9 mouse cellular contexts compared by ENCODE assay signal in genomic region chr1:75388898-75389515, GRCm38 (mm10). TPM values are rescaled to one million over a fixed set of nuclear protein-coding genes. Genes with fewer than 3 reads are reported as not detected.
DNase-seq lines count a peak whose midpoint lies in the region; ATAC-seq and TF ChIP-seq lines count a peak whose summit lies in the region.
"Had no signal": no experiment of that assay in that cellular context is flagged by ENCODE, and none has a peak within 500 bp of the region (broad histone marks: within the 10 kb centered on the region; RNA-seq: fewer than 3 reads in every experiment).

No protein-coding gene starts in this region.

- peak overlapping the region; percentile 96; the same call in 1 of the 2 replicates for H3K27ac ChIP-seq in left cerebral cortex, adult 2 months
- no peak overlapping the region for H3K27ac ChIP-seq in forebrain, embryonic 14.5 days (ENCODE audit: low read depth, low read length)
- peak overlapping the region; percentile 66 for H3K27ac ChIP-seq in limb, embryonic 10.5 days
- H3K27ac ChIP-seq in olfactory bulb, adult 2 months (ENCODE audit: insufficient read depth, low read depth, low read length) = no peak overlapping the region

- no peak for DNase-seq in left cerebral cortex, adult 2 months (ENCODE audit: extremely low spot score in 1 of 2, low spot score in 2 of 2)
- no peak for DNase-seq in left cerebral cortex, adult 8-10 months (ENCODE audit: low spot score in 2 of 2)
- DNase-seq in forebrain, embryonic 14.5 days (ENCODE audit: low spot score) = no peak
- peak; percentile 55 for DNase-seq in limb, embryonic 10.5 days (ENCODE audit: low spot score)
- no peak for DNase-seq in Muller cell, postnatal 12 days (ENCODE audit: inconsistent ontology term)
- no peak for DNase-seq in left cerebral cortex, postnatal 36 days (ENCODE audit: low spot score in 2 of 2)
- DNase-seq: gastrocnemius, postnatal 25 days had no signal

- peaks cover 17% of the 10 kb centered on the region for H3K4me1 ChIP-seq in forebrain, embryonic 14.5 days (ENCODE audit: control insufficient read depth, insufficient read depth, low read length)
- H3K4me1 ChIP-seq in limb, embryonic 10.5 days = peaks cover 60% of the 10 kb centered on the region
- peaks cover 65% of the 10 kb centered on the region for H3K4me1 ChIP-seq in olfactory bulb, adult 2 months (ENCODE audit: control insufficient read depth, insufficient read depth, low read length)

- peak overlapping the region; percentile 45 for H3K4me3 ChIP-seq in left cerebral cortex, adult 2 months
- H3K4me3 ChIP-seq in forebrain, embryonic 14.5 days (ENCODE audit: low read depth, low read length) = peak overlapping the region; percentile 27
- peak overlapping the region; percentile 46 for H3K4me3 ChIP-seq in limb, embryonic 10.5 days
- H3K4me3 ChIP-seq in olfactory bulb, adult 2 months (ENCODE audit: insufficient read depth, low read depth, low read length) = peak overlapping the region; percentile 13
- H3K4me3 ChIP-seq: myocyte had no signal

- H3K4me2 ChIP-seq in forebrain, embryonic 14.5 days (ENCODE audit: low read length) = peak overlapping the region; percentile 54; the same call in 1 of the 2 replicates

- no peak for TF ChIP-seq CTCF in left cerebral cortex, adult 2 months (IDR thresholded peaks at IDR 0.05)
- TF ChIP-seq CTCF in olfactory bulb, adult 2 months (IDR thresholded peaks at IDR 0.05; ENCODE audit: insufficient read depth, low read depth, low read length) = no peak

- H3K36me3 ChIP-seq in forebrain, embryonic 14.5 days (ENCODE audit: control insufficient read depth, insufficient read depth, low read length) = no peaks in the 10 kb centered on the region
- H3K36me3 ChIP-seq in limb, embryonic 10.5 days = peaks cover 34% of the 10 kb centered on the region

- peak overlapping the region; percentile 21; the same call in 1 of the 2 replicates for H3K9ac ChIP-seq in forebrain, embryonic 14.5 days (ENCODE audit: low read length)

- no peak for ATAC-seq in forebrain, embryonic 14.5 days

- intact Hi-C loops in left cerebral cortex, adult 2 months (cut with DNase I) = loop anchor here (5.0 kb wide), 2 partner anchors 47 to 88 kb away; partner anchors contain the start of genes Chpf and Tmem198
- intact Hi-C loops in left cerebral cortex, postnatal 36 days (cut with DNase I) = no loop called here

- 19% methylated on average over 21 of the region's 23 CpGs for WGBS in forebrain, embryonic 14.5 days
- WGBS in limb, embryonic 10.5 days = 24% methylated on average over 23 of the region's 23 CpGs
- 45% methylated on average over 23 of the region's 23 CpGs for WGBS in olfactory bulb, adult 2 months

- no peak for TF ChIP-seq POLR2A in olfactory bulb, adult 2 months (IDR thresholded peaks at IDR 0.05; ENCODE audit: insufficient read depth, low read depth, low read length)

- peaks cover 34% of the 10 kb centered on the region for H3K27me3 ChIP-seq in forebrain, embryonic 14.5 days (replicated peaks; ENCODE audit: control insufficient read depth, insufficient read depth, low read length)
- peaks cover 64% of the 10 kb centered on the region for H3K27me3 ChIP-seq in limb, embryonic 10.5 days (ENCODE audit: low read depth, poor library complexity, severe bottlenecking)

- no peaks in the 10 kb centered on the region for H3K9me3 ChIP-seq in forebrain, embryonic 14.5 days (replicated peaks; ENCODE audit: control insufficient read depth, low read length)
- no peaks in the 10 kb centered on the region for H3K9me3 ChIP-seq in limb, embryonic 10.5 days (replicated peaks)

RNA-seq across cellular contexts. Expression of gene Speg, which starts 13.9 kb away (rescaled TPM):
- total RNA-seq in left cerebral cortex, adult 2 months (2021) = 100 to 1,000 TPM; 199 to 215 TPM
- 100 to 1,000 TPM; 177 to 190 (median 187) TPM for total RNA-seq in left cerebral cortex, adult 8-10 months (2022)
- polyA plus RNA-seq in forebrain, embryonic 14.5 days (2014; fragmentation: Nextera tagmentation; extraction: Ambion mirVana) = 8.3 and 8.8 TPM in 2 replicates
- polyA plus RNA-seq in limb, embryonic 10.5 days (2016; fragmentation: Nextera tagmentation; extraction: Ambion mirVana) = 45.7 and 49.6 TPM in 2 replicates
- not detected in 2 replicates for polyA plus RNA-seq in olfactory bulb, adult 2 months (2012; ENCODE audit: insufficient read depth, insufficient read length, low replicate concordance, missing spikeins)
- 100 to 1,000 TPM; 173 to 212 TPM for total RNA-seq in left cerebral cortex, postnatal 36 days (2021)

RNA-seq across cellular contexts. Expression of gene Des, which starts 28.9 kb away (rescaled TPM):
- total RNA-seq in left cerebral cortex, adult 2 months (2021) = 1 to 10 TPM in 1 of 2 experiments, under 1 TPM in 1; 0.77 to 1.7 TPM
- 1 to 10 TPM in 3 of 4 experiments, under 1 TPM in 1; 0.89 to 2.9 (median 1.8) TPM for total RNA-seq in left cerebral cortex, adult 8-10 months (2022)
- polyA plus RNA-seq in forebrain, embryonic 14.5 days (2014; fragmentation: Nextera tagmentation; extraction: Ambion mirVana) = 1.3 and 1.4 TPM in 2 replicates
- polyA plus RNA-seq in limb, embryonic 10.5 days (2016; fragmentation: Nextera tagmentation; extraction: Ambion mirVana) = 6.2 and 7.8 TPM in 2 replicates
- not detected in 2 replicates for polyA plus RNA-seq in olfactory bulb, adult 2 months (2012; ENCODE audit: insufficient read depth, insufficient read length, low replicate concordance, missing spikeins)
- 1 to 10 TPM in 1 of 2 experiments, under 1 TPM in 1; 0.84 to 1.5 TPM for total RNA-seq in left cerebral cortex, postnatal 36 days (2021)

RNA-seq across cellular contexts. Expression of gene Gmppa, which starts 46.7 kb away (rescaled TPM):
- 10 to 100 TPM; 65.0 to 69.4 TPM for total RNA-seq in left cerebral cortex, adult 2 months (2021)
- total RNA-seq in left cerebral cortex, adult 8-10 months (2022) = 10 to 100 TPM; 48.0 to 64.9 (median 62.3) TPM
- 72.4 and 76.0 TPM in 2 replicates for polyA plus RNA-seq in forebrain, embryonic 14.5 days (2014; fragmentation: Nextera tagmentation; extraction: Ambion mirVana)
- 50.4 and 61.7 TPM in 2 replicates for polyA plus RNA-seq in limb, embryonic 10.5 days (2016; fragmentation: Nextera tagmentation; extraction: Ambion mirVana)
- polyA plus RNA-seq in olfactory bulb, adult 2 months (2012; ENCODE audit: insufficient read depth, insufficient read length, low replicate concordance, missing spikeins) = not detected in 2 replicates
- 10 to 100 TPM; 50.0 to 59.0 TPM for total RNA-seq in left cerebral cortex, postnatal 36 days (2021)

Comparison
In these comparisons a context has a peak if more than half of its experiments do, and no peak if none do; other contexts are left out.
1. H3K27ac ChIP-seq: peak in left cerebral cortex, adult 2 months (single experiment) and limb, embryonic 10.5 days (single experiment); none in forebrain, embryonic 14.5 days (single experiment) and olfactory bulb, adult 2 months (single experiment).
2. Peak in every context shown above with its lines, with median percentiles within 50 percentile points of each other: H3K4me3 ChIP-seq.